Comparison of ENCODE assay signal across 11 mouse cellular contexts in genomic region chr4:107539021-107539420, GRCm38 (mm10).
"Had no signal": no experiment of that assay in that cellular context is flagged by ENCODE, and none has a peak within 500 bp of the region (broad histone marks: within the 10 kb centered on the region; RNA-seq: fewer than 3 reads in every experiment).

No protein-coding gene starts in this region.

- H3K4me2 ChIP-seq: liver, embryonic 13.5 days; midbrain, embryonic 11.5 days had no signal

- H3K9ac ChIP-seq: liver, embryonic 13.5 days had no signal

- H3K27me3 ChIP-seq: liver, embryonic 13.5 days had no signal

- H3K36me3 ChIP-seq: liver, embryonic 13.5 days had no signal

- H3K4me3 ChIP-seq: layer of hippocampus, adult 2 months; liver, embryonic 13.5 days had no signal

- H3K9me3 ChIP-seq: liver, embryonic 13.5 days had no signal

- H3K27ac ChIP-seq: layer of hippocampus, adult 2 months; liver, embryonic 13.5 days had no signal

- DNase-seq: kidney, adult 9 months; kidney, postnatal 14 days; kidney, postnatal 4 days; layer of hippocampus, adult 9-11 months; liver, embryonic 13.5 days; lung, adult 2 months; lung, postnatal 14 days; midbrain, embryonic 14.5 days; thymus, postnatal 36 days had no signal

- H3K4me1 ChIP-seq: liver, embryonic 13.5 days had no signal
